Mouse (Mus musculus): Measurements from ENCODE around the gene Hyal2. TPM values are rescaled to one million over a fixed set of nuclear protein-coding genes. Genes with fewer than 3 reads are reported as not detected.
A peak's percentile ranks its signal among the peaks of the same experiment; 100 is the strongest.

Gene Hyal2
- 105 and 117 TPM in 2 replicates for polyA plus RNA-seq (2014; fragmentation: Nextera tagmentation; extraction: Ambion mirVana)

GRCm38 (mm10) chr9:107567702-107568319 is at the start of gene Hyal2:
Hyal2 (plus strand) TSS chr9:107567945.
- H3K4me2 ChIP-seq = peak within 1 kb of the TSS; percentile 93
- H3K9me3 ChIP-seq (replicated peaks; ENCODE audit: control insufficient read depth, low read length) = no peaks in the 10 kb centered on the region
- peak within 1 kb of the TSS; percentile 86 for H3K27ac ChIP-seq (ENCODE audit: low read depth, low read length)
- 9% methylated on average over 18 of the region's 18 CpGs for WGBS (ENCODE audit: insufficient replicate concordance)
- no peaks in the 10 kb centered on the region for H3K27me3 ChIP-seq (ENCODE audit: control insufficient read depth, insufficient read depth, low read length)
- H3K9ac ChIP-seq (ENCODE audit: low read depth, low read length) = peak within 1 kb of the TSS; percentile 92
- peak within 1 kb of the TSS; percentile 85 for H3K4me3 ChIP-seq (ENCODE audit: low read depth, low read length)
- peaks cover 46% of the 10 kb centered on the region for H3K4me1 ChIP-seq (ENCODE audit: control insufficient read depth, insufficient read depth, low read length)
- H3K36me3 ChIP-seq (ENCODE audit: control insufficient read depth, insufficient read depth, low read length) = peaks cover 16% of the 10 kb centered on the region
- no peak for ATAC-seq (replicated peaks; ENCODE audit: insufficient number of reproducible peaks, low FRiP score, low TSS enrichment)

- H3K9ac ChIP-seq (ENCODE audit: low read depth, low read length) = no peak overlapping the region
- H3K27me3 ChIP-seq (ENCODE audit: control insufficient read depth, insufficient read depth, low read length) = peaks cover 6% of the 10 kb centered on the region
- H3K27ac ChIP-seq (ENCODE audit: low read depth, low read length) = no peak overlapping the region
- H3K4me1 ChIP-seq (ENCODE audit: control insufficient read depth, insufficient read depth, low read length) = 0 out of 2 replicates have a peak, but pooled peaks cover 9% of the 10 kb centered on the region
- no peaks in the 10 kb centered on the region for H3K36me3 ChIP-seq (ENCODE audit: control insufficient read depth, insufficient read depth, low read length)
- H3K9me3 ChIP-seq (replicated peaks; ENCODE audit: control insufficient read depth, low read length) = no peaks in the 10 kb centered on the region
- 65% methylated on average over 6 of the region's 6 CpGs for WGBS (ENCODE audit: insufficient replicate concordance)
- no peak for ATAC-seq (replicated peaks; ENCODE audit: insufficient number of reproducible peaks, low FRiP score, low TSS enrichment)
- H3K4me2 ChIP-seq = no peak overlapping the region
- H3K4me3 ChIP-seq (ENCODE audit: low read depth, low read length) = no peak overlapping the region
Measured at GRCm38 (mm10) chr9:107520331-107520730, 47.4 kb upstream of the Hyal2 start.

GRCm38 (mm10) chr9:107521190-107521589 is 46.6 kb upstream of the Hyal2 start:
- Histone ChIP-seq H3K9ac (ENCODE audit: low read depth, low read length) (no peak overlapping the region), H3K27me3 (ENCODE audit: control insufficient read depth, insufficient read depth, low read length) (peaks cover 14% of the 10 kb centered on the region), H3K4me3 (ENCODE audit: low read depth, low read length) (no peak overlapping the region)

GRCm38 (mm10) chr9:107521711-107522399 is 45.9 kb upstream of the Hyal2 start:
- Histone ChIP-seq H3K9ac (ENCODE audit: low read depth, low read length) (peak overlapping the region; percentile 49; the same call in 1 of the 2 replicates), H3K36me3 (ENCODE audit: control insufficient read depth, insufficient read depth, low read length) (no peaks in the 10 kb centered on the region), H3K4me3 (ENCODE audit: low read depth, low read length) (no peak overlapping the region), H3K4me2 (peak overlapping the region; percentile 53), H3K27ac (ENCODE audit: low read depth, low read length) (peak overlapping the region; percentile 24; the same call in 1 of the 2 replicates), H3K4me1 (ENCODE audit: control insufficient read depth, insufficient read depth, low read length) (peaks cover 12% of the 10 kb centered on the region; the same call in 1 of the 2 replicates), H3K9me3 (replicated peaks; ENCODE audit: control insufficient read depth, low read length) (no peaks in the 10 kb centered on the region), H3K27me3 (ENCODE audit: control insufficient read depth, insufficient read depth, low read length) (peaks cover 21% of the 10 kb centered on the region)
- 32% methylated on average over 25 of the region's 25 CpGs for WGBS (ENCODE audit: insufficient replicate concordance)
- ATAC-seq (replicated peaks; ENCODE audit: insufficient number of reproducible peaks, low FRiP score, low TSS enrichment) = peak; percentile 20; the same call in 1 of the 2 replicates

More at GRCm38 (mm10) chr9:107521190-107521589, 46.6 kb upstream of the Hyal2 start:
- Histone ChIP-seq H3K36me3 (ENCODE audit: control insufficient read depth, insufficient read depth, low read length) (no peaks in the 10 kb centered on the region), H3K4me2 (no peak overlapping the region), H3K9me3 (replicated peaks; ENCODE audit: control insufficient read depth, low read length) (no peaks in the 10 kb centered on the region), H3K4me1 (ENCODE audit: control insufficient read depth, insufficient read depth, low read length) (0 out of 2 replicates have a peak, but pooled peaks cover 9% of the 10 kb centered on the region), H3K27ac (ENCODE audit: low read depth, low read length) (no peak overlapping the region)
- WGBS (ENCODE audit: insufficient replicate concordance) = 52% methylated on average over 5 of the region's 5 CpGs
- no peak for ATAC-seq (replicated peaks; ENCODE audit: insufficient number of reproducible peaks, low FRiP score, low TSS enrichment)

- H3K4me2 ChIP-seq = peak overlapping the region; percentile 53
- H3K9ac ChIP-seq (ENCODE audit: low read depth, low read length) = peak overlapping the region; percentile 49; the same call in 1 of the 2 replicates
- no peaks in the 10 kb centered on the region for H3K36me3 ChIP-seq (ENCODE audit: control insufficient read depth, insufficient read depth, low read length)
- peaks cover 25% of the 10 kb centered on the region for H3K27me3 ChIP-seq (ENCODE audit: control insufficient read depth, insufficient read depth, low read length)
- no peak overlapping the region for H3K4me3 ChIP-seq (ENCODE audit: low read depth, low read length)
- WGBS (ENCODE audit: insufficient replicate concordance) = 38% methylated on average over 2 of the region's 2 CpGs
- H3K27ac ChIP-seq (ENCODE audit: low read depth, low read length) = peak overlapping the region; percentile 24; the same call in 1 of the 2 replicates
- no peaks in the 10 kb centered on the region for H3K9me3 ChIP-seq (replicated peaks; ENCODE audit: control insufficient read depth, low read length)
- no peak for ATAC-seq (replicated peaks; ENCODE audit: insufficient number of reproducible peaks, low FRiP score, low TSS enrichment)
- H3K4me1 ChIP-seq (ENCODE audit: control insufficient read depth, insufficient read depth, low read length) = peaks cover 15% of the 10 kb centered on the region; the same call in 1 of the 2 replicates
Measured at GRCm38 (mm10) chr9:107522400-107522711, 45.4 kb upstream of the Hyal2 start.

- Histone ChIP-seq H3K36me3 (ENCODE audit: control insufficient read depth, insufficient read depth, low read length) (no peaks in the 10 kb centered on the region), H3K4me2 (peak overlapping the region; percentile 69), H3K4me3 (ENCODE audit: low read depth, low read length) (peak overlapping the region; percentile 35), H3K9me3 (replicated peaks; ENCODE audit: control insufficient read depth, low read length) (no peaks in the 10 kb centered on the region), H3K9ac (ENCODE audit: low read depth, low read length) (no peak overlapping the region), H3K27me3 (ENCODE audit: control insufficient read depth, insufficient read depth, low read length) (peaks cover 36% of the 10 kb centered on the region), H3K4me1 (ENCODE audit: control insufficient read depth, insufficient read depth, low read length) (peaks cover 17% of the 10 kb centered on the region; the same call in 1 of the 2 replicates), H3K27ac (ENCODE audit: low read depth, low read length) (no peak overlapping the region)
- peak; percentile 67; the same call in 1 of the 2 replicates for ATAC-seq (replicated peaks; ENCODE audit: insufficient number of reproducible peaks, low FRiP score, low TSS enrichment)
- WGBS (ENCODE audit: insufficient replicate concordance) = 14% methylated on average over 43 of the region's 44 CpGs
Measured at GRCm38 (mm10) chr9:107526198-107527026, 41.3 kb upstream of the Hyal2 start.

GRCm38 (mm10) chr9:107533791-107534407 is 33.8 kb upstream of the Hyal2 start, which contains the start of gene Tmem115:
Tmem115 (plus strand) TSS chr9:107533945.
- peak within 1 kb of the TSS; percentile 64 for H3K27ac ChIP-seq (ENCODE audit: low read depth, low read length)
- 1% methylated on average over 48 of the region's 48 CpGs for WGBS (ENCODE audit: insufficient replicate concordance)
- peaks cover 25% of the 10 kb centered on the region for H3K4me1 ChIP-seq (ENCODE audit: control insufficient read depth, insufficient read depth, low read length)
- H3K9me3 ChIP-seq (replicated peaks; ENCODE audit: control insufficient read depth, low read length) = no peaks in the 10 kb centered on the region
- peak; percentile 94 for ATAC-seq (replicated peaks; ENCODE audit: insufficient number of reproducible peaks, low FRiP score, low TSS enrichment)
- peak within 1 kb of the TSS; percentile 93 for H3K4me2 ChIP-seq
- H3K9ac ChIP-seq (ENCODE audit: low read depth, low read length) = peak within 1 kb of the TSS; percentile 94
- H3K36me3 ChIP-seq (ENCODE audit: control insufficient read depth, insufficient read depth, low read length) = 0 out of 2 replicates have a peak, but pooled peaks cover 2% of the 10 kb centered on the region
- H3K4me3 ChIP-seq (ENCODE audit: low read depth, low read length) = peak within 1 kb of the TSS; percentile 92
- peaks cover 4% of the 10 kb centered on the region; the same call in 1 of the 2 replicates for H3K27me3 ChIP-seq (ENCODE audit: control insufficient read depth, insufficient read depth, low read length)

Measured in heart, embryonic 11.5 days (tissue).